Comparison of ENCODE assay signal across 9 mouse cellular contexts in the genomic region with DNA sequence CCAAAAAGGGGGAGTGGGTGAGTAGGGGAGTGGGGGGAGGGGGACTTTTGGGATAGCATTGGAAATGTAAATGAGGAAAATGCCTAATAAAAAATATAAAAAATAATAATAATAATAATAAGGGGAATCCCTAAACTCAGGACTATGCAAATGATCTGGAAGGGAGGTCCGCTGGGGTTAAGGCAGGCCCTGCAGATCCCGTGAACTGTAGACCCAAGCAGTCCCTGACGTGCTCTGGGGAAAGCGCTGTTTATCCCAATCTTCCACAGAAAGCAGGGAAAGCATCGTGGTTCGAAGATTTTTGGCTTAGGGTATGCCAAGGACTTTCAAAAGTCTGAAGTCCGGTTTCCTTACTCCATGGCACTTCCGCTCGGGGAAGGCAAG. TPM values are rescaled to one million over a fixed set of nuclear protein-coding genes. Genes with fewer than 3 reads are reported as not detected.
DNase-seq lines count a peak whose midpoint lies in the region; ATAC-seq and TF ChIP-seq lines count a peak whose summit lies in the region.
"Had no signal": no experiment of that assay in that cellular context is flagged by ENCODE, and none has a peak within 500 bp of the region (broad histone marks: within the 10 kb centered on the region; RNA-seq: fewer than 3 reads in every experiment).

No protein-coding gene starts in this region.

- no peak for DNase-seq in gastrocnemius, adult 2 months
- no peak for DNase-seq in gastrocnemius, postnatal 4 days (ENCODE audit: low spot score in 2 of 2)
- no peak for DNase-seq in testis, postnatal 10 days (ENCODE audit: low spot score)
- no peak for DNase-seq in stomach, postnatal 0 days (ENCODE audit: low spot score)
- no peak for DNase-seq in right cerebral cortex, postnatal 25 days
- DNase-seq in layer of hippocampus, adult 9-11 months, result no peak

- H3K4me1 ChIP-seq in testis, adult 2 months (ENCODE audit: control insufficient read depth, insufficient read depth, low read length), result peaks cover 14% of the 10 kb centered on the region
- H3K4me1 ChIP-seq in liver, embryonic 12.5 days, result peaks cover 21% of the 10 kb centered on the region
- H3K4me1 ChIP-seq in stomach, postnatal 0 days (replicated peaks; ENCODE audit: control insufficient read depth, insufficient read depth), result no peaks in the 10 kb centered on the region; the same call in 1 of the 2 replicates

- peak; percentile 53 for ATAC-seq in liver, embryonic 12.5 days
- no peak for ATAC-seq in stomach, postnatal 0 days (ENCODE audit: low FRiP score, low TSS enrichment)

- peak overlapping the region; percentile 78 for H3K4me2 ChIP-seq in liver, embryonic 12.5 days
- peak overlapping the region; percentile 86 for H3K4me2 ChIP-seq in stomach, postnatal 0 days (replicated peaks; ENCODE audit: low read depth)

- H3K9ac ChIP-seq in liver, embryonic 12.5 days, result peak overlapping the region; percentile 61
- H3K9ac ChIP-seq in stomach, postnatal 0 days (ENCODE audit: low read length), result peak overlapping the region; percentile 56; the same call in 1 of the 2 replicates

- TF ChIP-seq EP300 in stomach, postnatal 0 days (optimal IDR thresholded peaks at IDR 0.05), result no peak

- no peak for TF ChIP-seq CTCF in gastrocnemius, adult 2 months (IDR thresholded peaks at IDR 0.05)
- no peak for TF ChIP-seq CTCF in testis, adult 2 months (IDR thresholded peaks at IDR 0.05; ENCODE audit: control insufficient read depth, insufficient read depth, insufficient replicate concordance, low read depth, low read length)
- TF ChIP-seq CTCF in stomach, postnatal 0 days (IDR thresholded peaks at IDR 0.05; ENCODE audit: low read depth), result no peak

- H3K27ac ChIP-seq in gastrocnemius, adult 2 months, result peak overlapping the region; percentile 90
- peak overlapping the region; percentile 80 for H3K27ac ChIP-seq in testis, adult 2 months (ENCODE audit: control insufficient read depth, insufficient read depth, low read depth, low read length)
- H3K27ac ChIP-seq in liver, embryonic 12.5 days, result peak overlapping the region; percentile 36; the same call in 1 of the 2 replicates
- H3K27ac ChIP-seq in stomach, postnatal 0 days (replicated peaks), result peak overlapping the region; percentile 86

- WGBS in liver, embryonic 12.5 days (ENCODE audit: insufficient replicate concordance), result 16% methylated on average over 9 of the region's 9 CpGs
- WGBS in stomach, postnatal 0 days, result 4% methylated on average over 8 of the region's 9 CpGs

- intact Hi-C loops in gastrocnemius, adult 2 months (cut with DNase I), result loop anchor here (2.0 to 10.0 kb wide), 6 partner anchors 21 to 773 kb away; a partner anchor contains a TSS

- no peak for TF ChIP-seq POLR2A in testis, adult 2 months (IDR thresholded peaks at IDR 0.05; ENCODE audit: control insufficient read depth, low read depth, low read length)

- H3K36me3 ChIP-seq in testis, adult 2 months (ENCODE audit: control insufficient read depth, insufficient read depth, low read length), result no peaks in the 10 kb centered on the region
- peaks cover 29% of the 10 kb centered on the region for H3K36me3 ChIP-seq in liver, embryonic 12.5 days
- peaks cover 5% of the 10 kb centered on the region for H3K36me3 ChIP-seq in stomach, postnatal 0 days (ENCODE audit: control insufficient read depth, insufficient read depth, low read length)

- no peaks in the 10 kb centered on the region for H3K27me3 ChIP-seq in testis, adult 2 months (ENCODE audit: control insufficient read depth, insufficient read depth, low read length)
- no peaks in the 10 kb centered on the region for H3K27me3 ChIP-seq in liver, embryonic 12.5 days (replicated peaks)
- H3K27me3 ChIP-seq in stomach, postnatal 0 days (ENCODE audit: control insufficient read depth, insufficient read depth, low read length), result no peaks in the 10 kb centered on the region

- peaks cover 26% of the 10 kb centered on the region for H3K9me3 ChIP-seq in liver, embryonic 12.5 days (replicated peaks)
- H3K9me3 ChIP-seq in stomach, postnatal 0 days (ENCODE audit: control insufficient read depth, low read length), result peaks cover 16% of the 10 kb centered on the region

- H3K4me3 ChIP-seq in gastrocnemius, adult 2 months, result peak overlapping the region; percentile 75
- peak overlapping the region; percentile 99 for H3K4me3 ChIP-seq in testis, adult 2 months (ENCODE audit: control insufficient read depth, low read depth, low read length)
- H3K4me3 ChIP-seq in liver, embryonic 12.5 days, result peak overlapping the region; percentile 61
- H3K4me3 ChIP-seq in stomach, postnatal 0 days (ENCODE audit: low read depth, low read length), result peak overlapping the region; percentile 74

RNA-seq across cellular contexts. Expression of a gene that starts 0.3 kb away (rescaled TPM):
- total RNA-seq in gastrocnemius, adult 2 months (2021), result 1 to 10 TPM; 6.6 to 6.7 TPM
- 1 to 10 TPM; 4.4 to 4.5 TPM for total RNA-seq in gastrocnemius, postnatal 4 days (2021)
- polyA plus RNA-seq in testis, adult 2 months (2012; rRNA removed), result 0.46 and 0.67 TPM in 2 replicates
- polyA plus RNA-seq in liver, embryonic 12.5 days (2016; fragmentation: Nextera tagmentation; extraction: Ambion mirVana), result 1.4 and 1.5 TPM in 2 replicates
- 2.2 and 3.4 TPM in 2 replicates for polyA plus RNA-seq in stomach, postnatal 0 days (2015; fragmentation: Nextera tagmentation; extraction: Ambion mirVana)

RNA-seq across cellular contexts. Expression of a gene that starts 22.2 kb away (rescaled TPM):
- total RNA-seq in gastrocnemius, adult 2 months (2021), result 1 to 10 TPM; 3.7 to 5.1 TPM
- 1 to 10 TPM; 6.1 to 8.6 TPM for total RNA-seq in gastrocnemius, postnatal 4 days (2021)
- polyA plus RNA-seq in testis, adult 2 months (2012; rRNA removed), result 1.4 and 1.5 TPM in 2 replicates
- 5.5 and 7.1 TPM in 2 replicates for polyA plus RNA-seq in liver, embryonic 12.5 days (2016; fragmentation: Nextera tagmentation; extraction: Ambion mirVana)
- polyA plus RNA-seq in stomach, postnatal 0 days (2015; fragmentation: Nextera tagmentation; extraction: Ambion mirVana), result 8.3 TPM in 2 replicates

RNA-seq across cellular contexts. Expression of a gene that starts 30.0 kb away (rescaled TPM):
- 10 to 100 TPM; 16.6 to 17.8 TPM for total RNA-seq in gastrocnemius, adult 2 months (2021)
- total RNA-seq in gastrocnemius, postnatal 4 days (2021), result 1 to 10 TPM; 9.1 TPM
- 7.3 TPM in 2 replicates for polyA plus RNA-seq in testis, adult 2 months (2012; rRNA removed)
- 13.3 and 14.8 TPM in 2 replicates for polyA plus RNA-seq in liver, embryonic 12.5 days (2016; fragmentation: Nextera tagmentation; extraction: Ambion mirVana)
- polyA plus RNA-seq in stomach, postnatal 0 days (2015; fragmentation: Nextera tagmentation; extraction: Ambion mirVana), result 6.7 and 7.1 TPM in 2 replicates

RNA-seq across cellular contexts. Expression of a gene that starts 58.7 kb away (rescaled TPM):
- not detected for total RNA-seq in gastrocnemius, adult 2 months (2021)
- not detected for total RNA-seq in gastrocnemius, postnatal 4 days (2021)
- 0.01 and 0.04 TPM in 2 replicates for polyA plus RNA-seq in testis, adult 2 months (2012; rRNA removed)
- polyA plus RNA-seq in liver, embryonic 12.5 days (2016; fragmentation: Nextera tagmentation; extraction: Ambion mirVana), result not detected in 2 replicates
- 0.01 TPM in 1 of 2 replicates, not detected in the other for polyA plus RNA-seq in stomach, postnatal 0 days (2015; fragmentation: Nextera tagmentation; extraction: Ambion mirVana)
- total RNA-seq: heart, postnatal 36 days had no signal

Comparison
In these comparisons a context has a peak if more than half of its experiments do, and no peak if none do; other contexts are left out.
1. H3K27ac ChIP-seq: peak in every context shown above with its lines; median percentile 90 in gastrocnemius, adult 2 months; 86 in stomach, postnatal 0 days; 80 in testis, adult 2 months; 36 in liver, embryonic 12.5 days.